Mouse (Mus musculus): Measurements from ENCODE around the gene Prokr1. TPM values are rescaled to one million over a fixed set of nuclear protein-coding genes. Genes with fewer than 3 reads are reported as not detected.

Prokr1 gene
- polyA plus RNA-seq, 1 experiment, result 0.36 TPM

GRCm38 (mm10) chr6:87537678-87538077 lies 52.9 kb downstream of the Prokr1 start:
- no peak overlapping the region for H3K4me3 ChIP-seq (ENCODE audit: insufficient read depth, poor library complexity, severe bottlenecking)
- no peak for TF ChIP-seq CEBPB (IDR thresholded peaks at IDR 0.05; ENCODE audit: low read depth)
- no peak for TF ChIP-seq USF1 (IDR thresholded peaks at IDR 0.05; ENCODE audit: low read depth)
- no peak for TF ChIP-seq MYOD1 (IDR thresholded peaks at IDR 0.05; ENCODE audit: control insufficient read depth, insufficient read length, low read depth)
- no peak for TF ChIP-seq MAX (IDR thresholded peaks at IDR 0.05)
- no peak for TF ChIP-seq MYOG (IDR thresholded peaks at IDR 0.05; ENCODE audit: control insufficient read depth, extremely low read depth, insufficient read length)
- TF ChIP-seq FOSL1 (IDR thresholded peaks at IDR 0.05; ENCODE audit: insufficient read depth, low read length, poor library complexity, severe bottlenecking), result no peak
- TF ChIP-seq CTCF (IDR thresholded peaks at IDR 0.05; ENCODE audit: control insufficient read depth, insufficient read depth, insufficient read length), result no peak
- H3K36me3 ChIP-seq (ENCODE audit: control insufficient read depth, insufficient read depth), result no peaks in the 10 kb centered on the region
- no peaks in the 10 kb centered on the region for H3K79me3 ChIP-seq (ENCODE audit: low read depth)
- H3K27me3 ChIP-seq (ENCODE audit: control insufficient read depth, insufficient read depth, insufficient read length), result no peaks in the 10 kb centered on the region
- H3ac ChIP-seq (ENCODE audit: control insufficient read depth, insufficient read length, low read depth), result no peak overlapping the region
- H3K79me2 ChIP-seq (ENCODE audit: control insufficient read depth, insufficient read depth), result no peaks in the 10 kb centered on the region

DNA sequence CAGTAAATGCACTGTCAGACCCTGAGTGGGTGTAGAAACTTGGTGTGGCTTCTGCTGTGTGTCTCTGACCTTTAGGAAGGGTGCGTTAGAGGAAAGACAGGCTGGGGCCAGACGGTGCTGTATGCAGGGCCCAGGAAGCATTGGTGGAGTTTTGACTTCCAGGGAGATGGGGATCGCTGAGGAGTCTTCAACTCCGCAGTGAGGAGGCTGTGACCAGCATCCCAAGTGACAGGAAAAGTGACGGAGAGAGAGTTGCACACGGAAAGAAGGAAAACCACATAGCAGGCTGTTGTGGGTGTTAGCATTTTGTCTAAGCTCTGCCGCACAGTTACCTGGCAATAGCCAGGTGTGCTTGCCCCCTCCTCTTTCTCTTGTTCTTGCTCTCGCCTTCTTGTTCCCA lies 54.3 kb downstream of the Prokr1 start:
- no peaks in the 10 kb centered on the region for H3K36me3 ChIP-seq (ENCODE audit: control insufficient read depth, insufficient read depth)
- H3K27me3 ChIP-seq (ENCODE audit: control insufficient read depth, insufficient read depth, insufficient read length), result no peaks in the 10 kb centered on the region
- H3K79me3 ChIP-seq (ENCODE audit: low read depth), result no peaks in the 10 kb centered on the region
- no peak for TF ChIP-seq CTCF (IDR thresholded peaks at IDR 0.05; ENCODE audit: control insufficient read depth, insufficient read depth, insufficient read length)
- TF ChIP-seq FOSL1 (IDR thresholded peaks at IDR 0.05; ENCODE audit: insufficient read depth, low read length, poor library complexity, severe bottlenecking), result no peak
- no peak for TF ChIP-seq MAX (IDR thresholded peaks at IDR 0.05)
- TF ChIP-seq CEBPB (IDR thresholded peaks at IDR 0.05; ENCODE audit: low read depth), result no peak
- TF ChIP-seq USF1 (IDR thresholded peaks at IDR 0.05; ENCODE audit: low read depth), result no peak
- no peak for TF ChIP-seq MYOD1 (IDR thresholded peaks at IDR 0.05; ENCODE audit: control insufficient read depth, insufficient read length, low read depth)
- TF ChIP-seq MYOG (IDR thresholded peaks at IDR 0.05; ENCODE audit: control insufficient read depth, extremely low read depth, insufficient read length), result no peak
- no peak overlapping the region for H3ac ChIP-seq (ENCODE audit: control insufficient read depth, insufficient read length, low read depth)
- H3K4me3 ChIP-seq (ENCODE audit: insufficient read depth, poor library complexity, severe bottlenecking), result no peak overlapping the region
- H3K79me2 ChIP-seq (ENCODE audit: control insufficient read depth, insufficient read depth), result no peaks in the 10 kb centered on the region

- Histone ChIP-seq H3K79me2 (ENCODE audit: control insufficient read depth, insufficient read depth) (no peaks in the 10 kb centered on the region), H3K36me3 (ENCODE audit: control insufficient read depth, insufficient read depth) (no peaks in the 10 kb centered on the region), H3K27me3 (ENCODE audit: control insufficient read depth, insufficient read depth, insufficient read length) (no peaks in the 10 kb centered on the region), H3ac (ENCODE audit: control insufficient read depth, insufficient read length, low read depth) (no peak overlapping the region), H3K4me3 (ENCODE audit: insufficient read depth, poor library complexity, severe bottlenecking) (no peak overlapping the region), H3K79me3 (ENCODE audit: low read depth) (no peaks in the 10 kb centered on the region)
- TF ChIP-seq FOSL1 (IDR thresholded peaks at IDR 0.05; ENCODE audit: insufficient read depth, low read length, poor library complexity, severe bottlenecking), result no peak
- no peak for TF ChIP-seq USF1 (IDR thresholded peaks at IDR 0.05; ENCODE audit: low read depth)
- TF ChIP-seq CTCF (IDR thresholded peaks at IDR 0.05; ENCODE audit: control insufficient read depth, insufficient read depth, insufficient read length), result no peak
- TF ChIP-seq MAX (IDR thresholded peaks at IDR 0.05), result no peak
- no peak for TF ChIP-seq CEBPB (IDR thresholded peaks at IDR 0.05; ENCODE audit: low read depth)
- no peak for TF ChIP-seq MYOG (IDR thresholded peaks at IDR 0.05; ENCODE audit: control insufficient read depth, extremely low read depth, insufficient read length)
- no peak for TF ChIP-seq MYOD1 (IDR thresholded peaks at IDR 0.05; ENCODE audit: control insufficient read depth, insufficient read length, low read depth)
These were observed 54.9 kb downstream of the Prokr1 start for GRCm38 (mm10) chr6:87535651-87536050.

- Histone ChIP-seq H3K4me3 (ENCODE audit: insufficient read depth, poor library complexity, severe bottlenecking) (no peak overlapping the region), H3K79me2 (ENCODE audit: control insufficient read depth, insufficient read depth) (no peaks in the 10 kb centered on the region), H3ac (ENCODE audit: control insufficient read depth, insufficient read length, low read depth) (no peak overlapping the region), H3K79me3 (ENCODE audit: low read depth) (no peaks in the 10 kb centered on the region), H3K36me3 (ENCODE audit: control insufficient read depth, insufficient read depth) (no peaks in the 10 kb centered on the region), H3K27me3 (ENCODE audit: control insufficient read depth, insufficient read depth, insufficient read length) (no peaks in the 10 kb centered on the region)
- TF ChIP-seq USF1 (IDR thresholded peaks at IDR 0.05; ENCODE audit: low read depth) (peak; percentile 87), MYOD1 (IDR thresholded peaks at IDR 0.05; ENCODE audit: control insufficient read depth, insufficient read length, low read depth) (no peak)
These were observed 55.5 kb downstream of the Prokr1 start for GRCm38 (mm10) chr6:87534855-87535575.

- H3ac ChIP-seq (ENCODE audit: control insufficient read depth, insufficient read length, low read depth), result no peak within 1 kb of the TSS
- no peaks in the 10 kb centered on the region for H3K79me3 ChIP-seq (ENCODE audit: low read depth)
- TF ChIP-seq FOSL1 (IDR thresholded peaks at IDR 0.05; ENCODE audit: insufficient read depth, low read length, poor library complexity, severe bottlenecking) (no peak), MAX (IDR thresholded peaks at IDR 0.05) (no peak), USF1 (IDR thresholded peaks at IDR 0.05; ENCODE audit: low read depth) (no peak), CTCF (IDR thresholded peaks at IDR 0.05; ENCODE audit: control insufficient read depth, insufficient read depth, insufficient read length) (no peak), MYOG (IDR thresholded peaks at IDR 0.05; ENCODE audit: control insufficient read depth, extremely low read depth, insufficient read length) (no peak), CEBPB (IDR thresholded peaks at IDR 0.05; ENCODE audit: low read depth) (no peak), MYOD1 (IDR thresholded peaks at IDR 0.05; ENCODE audit: control insufficient read depth, insufficient read length, low read depth) (no peak)
- H3K4me3 ChIP-seq (ENCODE audit: insufficient read depth, poor library complexity, severe bottlenecking), result no peak within 1 kb of the TSS
- no peaks in the 10 kb centered on the region for H3K36me3 ChIP-seq (ENCODE audit: control insufficient read depth, insufficient read depth)
- peaks cover 7% of the 10 kb centered on the region for H3K27me3 ChIP-seq (ENCODE audit: control insufficient read depth, insufficient read depth, insufficient read length)
- no peaks in the 10 kb centered on the region for H3K79me2 ChIP-seq (ENCODE audit: control insufficient read depth, insufficient read depth)
These were observed 57.4 kb downstream of the Prokr1 start, which contains the start of gene Arhgap25 for GRCm38 (mm10) chr6:87532953-87533710. TSS of gene Arhgap25 (minus strand) at chr6:87533259.

All from C2C12 (cell line).